Mouse (Mus musculus) erythroblast, embryonic 14.5 days (primary cell): Measurements from ENCODE around the gene Bex1.

Experiments used
- GATA1 ChIP-seq: IDR thresholded peaks from 2 replicates; pipeline ENCODE4 v1.6.1; 2012; ENCODE audit warnings: low read length, inconsistent platforms, mixed read lengths
- TAL1 ChIP-seq: IDR thresholded peaks from 3 replicates; pipeline ENCODE4 v1.6.1; 2012; ENCODE audit warnings: low read length, inconsistent platforms, mixed read lengths

- TF ChIP-seq TAL1 (no peak), GATA1 (no peak)
These were observed 33.5 kb upstream of the Bex1 start for GRCm38 (mm10) chrX:136248811-136249210.
